Mouse (Mus musculus): ENCODE measurements at regions not wholly inside any gene's neighbourhood (a gene's known extent, or its start where the extent isn't known, plus 50 kb on each side); places are given as distances from the start of the nearest gene placed in this dataset.

DNA sequence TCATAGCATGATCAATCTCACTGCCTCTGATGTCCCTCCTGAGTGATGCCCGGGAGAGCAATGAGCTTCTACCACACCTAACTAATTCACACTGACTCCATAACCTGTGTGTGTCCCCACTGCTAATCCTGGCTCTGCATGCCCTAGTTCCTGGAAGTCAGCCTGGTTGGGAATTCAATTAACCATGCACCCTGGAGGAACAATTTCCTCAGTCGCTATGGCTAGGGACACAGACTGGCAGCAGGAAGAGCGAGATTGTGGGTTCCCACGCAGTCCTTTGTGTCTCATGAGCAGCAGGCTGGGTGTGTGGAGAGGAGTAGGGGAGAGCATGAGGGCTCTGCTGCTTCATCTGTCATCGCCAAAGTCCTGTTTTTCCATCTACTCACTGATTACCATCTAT, 116.7 kb upstream of the Agap1 start:
- no peaks in the 10 kb centered on the region for H3K36me3 ChIP-seq
- no peak overlapping the region for H3K9ac ChIP-seq
- H3K27me3 ChIP-seq (replicated peaks), result 0 out of 2 replicates have a peak, but pooled peaks cover 4% of the 10 kb centered on the region
- no peaks in the 10 kb centered on the region for H3K9me3 ChIP-seq (replicated peaks)
- H3K27ac ChIP-seq, result no peak overlapping the region
- H3K4me2 ChIP-seq, result no peak overlapping the region
- no peak for ATAC-seq
- 46% methylated on average over 5 of the region's 5 CpGs for WGBS (ENCODE audit: insufficient replicate concordance)
- no peaks in the 10 kb centered on the region for H3K4me1 ChIP-seq
- H3K4me3 ChIP-seq, result no peak overlapping the region

DNA sequence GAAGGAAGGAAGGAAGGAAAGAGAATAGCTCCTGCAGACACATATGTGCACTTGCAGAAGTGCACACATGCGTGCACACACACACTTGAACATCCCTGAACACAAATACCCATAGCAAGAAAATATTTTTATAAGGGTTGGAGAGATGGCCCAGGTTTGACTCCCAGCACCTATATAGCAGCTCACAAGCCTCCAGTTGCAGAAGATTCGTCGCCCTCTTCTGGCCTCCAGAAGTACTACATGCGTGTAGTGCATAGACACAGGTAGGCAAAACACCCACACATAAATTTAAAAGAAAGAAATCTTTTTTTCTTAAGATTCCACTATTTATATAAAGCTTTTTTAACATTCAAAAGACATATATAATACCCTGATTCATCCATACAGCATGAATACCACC, 111.8 kb upstream of the Agap1 start:
- Histone ChIP-seq H3K4me1 (no peaks in the 10 kb centered on the region), H3K4me3 (no peak overlapping the region), H3K9me3 (replicated peaks) (no peaks in the 10 kb centered on the region), H3K27me3 (replicated peaks) (0 out of 2 replicates have a peak, but pooled peaks cover 2% of the 10 kb centered on the region), H3K27ac (no peak overlapping the region), H3K9ac (no peak overlapping the region), H3K36me3 (no peaks in the 10 kb centered on the region), H3K4me2 (no peak overlapping the region)
- 21% methylated on average over 4 of the region's 4 CpGs for WGBS (ENCODE audit: insufficient replicate concordance)
- no peak for ATAC-seq

DNA sequence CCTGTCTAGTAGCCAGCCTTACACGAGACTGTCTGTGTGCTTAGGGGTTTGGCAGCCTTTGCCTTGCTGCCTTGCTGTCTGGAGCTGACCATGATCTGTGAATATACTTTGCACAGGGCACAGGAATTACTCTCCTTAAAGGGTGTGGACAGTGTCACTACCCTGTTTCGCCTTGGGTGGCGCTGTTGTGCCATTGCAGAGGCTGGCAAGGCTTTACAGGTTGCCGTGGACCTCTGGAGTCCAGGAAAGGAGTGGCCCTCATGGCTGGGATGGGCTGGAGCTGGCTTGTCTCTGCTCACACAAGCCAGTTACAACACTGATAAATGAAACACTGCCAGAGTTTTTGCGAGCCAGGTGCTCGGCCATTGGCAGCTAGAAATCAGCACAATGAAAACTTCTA, 110.1 kb upstream of the Agap1 start:
- no peak overlapping the region for H3K4me3 ChIP-seq
- WGBS (ENCODE audit: insufficient replicate concordance), result 27% methylated on average over 6 of the region's 6 CpGs
- H3K27ac ChIP-seq, result no peak overlapping the region
- no peaks in the 10 kb centered on the region for H3K9me3 ChIP-seq (replicated peaks)
- H3K36me3 ChIP-seq, result no peaks in the 10 kb centered on the region
- no peak for ATAC-seq
- H3K4me2 ChIP-seq, result no peak overlapping the region
- no peaks in the 10 kb centered on the region for H3K27me3 ChIP-seq (replicated peaks)
- no peak overlapping the region for H3K9ac ChIP-seq
- H3K4me1 ChIP-seq, result no peaks in the 10 kb centered on the region

DNA sequence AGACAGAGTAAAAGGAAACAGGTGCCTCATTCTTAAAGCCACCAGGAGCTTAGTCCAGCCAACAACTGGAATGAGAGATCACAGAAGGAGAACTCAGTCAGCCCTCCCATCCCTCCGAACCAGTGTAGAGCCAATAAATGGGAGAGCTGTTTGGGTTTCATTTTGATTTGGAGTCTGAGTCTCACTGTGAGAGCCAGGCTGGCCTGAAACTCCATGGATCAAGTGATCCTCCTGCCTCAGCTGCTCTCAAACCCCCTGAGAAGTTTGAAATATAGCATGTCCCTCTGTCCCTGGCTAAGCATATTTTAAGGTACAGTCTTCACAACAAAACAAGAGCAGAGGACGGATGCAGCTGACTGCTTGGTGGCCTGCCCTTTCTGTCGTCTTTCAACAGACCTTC, 107.3 kb upstream of the Agap1 start:
- H3K4me2 ChIP-seq, result no peak overlapping the region
- 49% methylated on average over 3 of the region's 3 CpGs for WGBS (ENCODE audit: insufficient replicate concordance)
- no peak for ATAC-seq

DNA sequence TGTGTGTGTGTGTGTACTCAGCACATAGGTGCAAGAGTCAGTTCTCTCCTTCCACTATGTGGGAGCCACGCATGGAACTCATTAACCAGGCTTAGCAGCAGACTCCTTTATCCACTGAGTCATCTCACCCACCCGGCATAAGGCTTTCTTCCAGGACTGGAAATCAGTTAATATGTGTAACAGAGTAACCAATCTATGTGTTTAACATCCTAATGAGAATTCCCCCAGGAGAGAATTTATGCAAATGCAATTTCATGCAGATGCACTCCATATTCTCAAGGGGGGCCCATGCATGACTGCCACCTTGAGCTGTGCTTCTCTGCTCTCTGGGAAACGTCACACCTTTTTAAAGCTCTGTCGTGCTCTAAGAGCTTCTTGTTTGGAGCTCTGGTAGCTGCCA, 101.7 kb upstream of the Agap1 start:
- ATAC-seq, result no peak
- Histone ChIP-seq H3K4me2 (no peak overlapping the region), H3K4me1 (no peaks in the 10 kb centered on the region), H3K27me3 (replicated peaks) (no peaks in the 10 kb centered on the region), H3K27ac (no peak overlapping the region), H3K4me3 (no peak overlapping the region), H3K36me3 (no peaks in the 10 kb centered on the region), H3K9ac (no peak overlapping the region), H3K9me3 (replicated peaks) (peaks cover 8% of the 10 kb centered on the region)
- WGBS (ENCODE audit: insufficient replicate concordance), result 50% methylated on average over 4 of the region's 4 CpGs

More for the DNA sequence above, 107.3 kb upstream of the Agap1 start:
- Histone ChIP-seq H3K4me3 (no peak overlapping the region), H3K4me1 (no peaks in the 10 kb centered on the region), H3K27ac (no peak overlapping the region), H3K9ac (no peak overlapping the region), H3K36me3 (no peaks in the 10 kb centered on the region), H3K27me3 (replicated peaks) (no peaks in the 10 kb centered on the region), H3K9me3 (replicated peaks) (no peaks in the 10 kb centered on the region)

DNA sequence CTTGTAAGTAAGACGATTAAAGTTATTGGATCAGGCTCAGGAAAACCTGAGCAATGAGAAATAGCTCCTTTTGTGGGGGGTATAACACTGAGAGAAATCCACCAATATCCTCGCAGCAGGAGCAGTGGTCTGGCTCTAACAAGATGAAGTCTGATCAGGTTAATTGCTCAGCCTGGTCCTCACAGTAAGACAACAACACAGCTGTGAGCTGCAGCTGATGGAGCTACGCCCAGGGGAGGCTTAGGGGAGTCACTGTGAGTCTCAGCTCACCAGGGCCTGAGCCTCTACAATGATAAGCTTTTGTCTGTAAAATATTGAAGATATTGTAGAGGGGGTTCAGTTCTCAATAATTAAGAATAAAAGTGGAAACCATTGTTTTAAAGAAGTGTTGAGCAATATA, 95.3 kb upstream of the Agap1 start:
- no peak overlapping the region for H3K4me2 ChIP-seq
- no peak overlapping the region for H3K4me3 ChIP-seq
- no peaks in the 10 kb centered on the region for H3K4me1 ChIP-seq
- no peaks in the 10 kb centered on the region for H3K36me3 ChIP-seq
- ATAC-seq, result no peak
- H3K9me3 ChIP-seq (replicated peaks), result peaks cover 8% of the 10 kb centered on the region
- no peaks in the 10 kb centered on the region for H3K27me3 ChIP-seq (replicated peaks)
- no peak overlapping the region for H3K9ac ChIP-seq
- H3K27ac ChIP-seq, result no peak overlapping the region
- 40% methylated on average over 3 of the region's 3 CpGs for WGBS (ENCODE audit: insufficient replicate concordance)

DNA sequence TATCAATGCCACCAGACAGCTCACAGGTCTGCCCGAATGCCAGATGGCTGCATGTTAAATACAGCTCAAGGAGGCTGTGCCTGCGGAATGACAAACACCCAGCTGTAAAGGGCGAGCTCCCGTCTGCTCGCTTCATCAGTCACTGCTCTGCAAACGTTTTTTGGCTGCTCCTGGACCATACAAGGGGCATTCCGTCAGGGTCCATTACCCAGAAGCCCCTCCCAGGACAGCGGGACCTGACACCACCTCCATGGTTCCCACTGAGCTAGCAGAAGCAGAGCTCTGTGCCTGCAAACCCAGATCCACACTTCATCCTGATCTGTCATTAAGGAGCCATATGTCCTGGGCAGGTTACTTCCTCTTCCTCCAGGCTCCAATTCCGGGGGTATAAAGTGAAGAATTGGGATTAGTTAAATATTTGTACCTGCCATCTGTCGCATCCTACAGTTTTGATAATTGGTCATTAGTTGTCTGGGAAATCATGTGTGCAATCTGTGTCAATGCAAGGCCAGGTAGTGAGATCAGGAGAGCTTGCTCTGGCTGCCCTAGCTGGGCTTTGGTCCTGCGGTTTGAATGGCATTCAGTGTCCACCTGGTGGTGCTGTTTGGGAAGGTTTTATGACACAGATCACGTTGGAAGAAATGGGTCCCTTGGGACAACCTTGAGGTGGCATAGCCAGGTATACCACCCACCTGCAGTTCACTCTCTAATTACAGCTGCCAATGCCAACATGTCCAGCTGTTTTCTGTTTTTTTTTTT, 89.9 kb upstream of the Agap1 start:
- no peak overlapping the region for H3K4me2 ChIP-seq
- no peak for ATAC-seq
- no peak overlapping the region for H3K4me3 ChIP-seq
- no peak overlapping the region for H3K27ac ChIP-seq
- H3K27me3 ChIP-seq (replicated peaks), result 0 out of 2 replicates have a peak, but pooled peaks cover 7% of the 10 kb centered on the region
- no peaks in the 10 kb centered on the region for H3K9me3 ChIP-seq (replicated peaks)
- no peak overlapping the region for H3K9ac ChIP-seq
- no peaks in the 10 kb centered on the region for H3K36me3 ChIP-seq
- WGBS (ENCODE audit: insufficient replicate concordance), result 61% methylated on average over 12 of the region's 12 CpGs
- H3K4me1 ChIP-seq, result no peaks in the 10 kb centered on the region

DNA sequence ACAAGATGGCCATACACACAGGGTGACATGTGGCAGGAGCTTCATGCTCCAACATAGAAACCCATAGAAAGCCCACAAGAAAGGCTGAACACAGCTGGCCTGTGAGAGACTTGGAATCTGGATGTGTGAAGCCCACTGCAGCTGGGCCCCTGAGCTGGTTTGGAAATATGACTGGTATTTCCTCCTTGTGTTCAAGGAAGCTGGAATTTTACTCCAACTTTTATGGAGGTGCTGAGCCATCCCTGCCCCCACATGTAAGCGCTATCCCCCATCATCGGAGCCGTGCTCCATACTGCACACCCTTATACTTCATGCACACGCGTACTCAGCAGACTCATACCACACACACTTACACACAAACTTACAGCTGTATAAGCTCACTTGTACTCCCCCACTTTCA, 87.7 kb upstream of the Agap1 start:
- Histone ChIP-seq H3K27ac (no peak overlapping the region), H3K9ac (no peak overlapping the region), H3K36me3 (no peaks in the 10 kb centered on the region), H3K4me1 (no peaks in the 10 kb centered on the region), H3K4me3 (no peak overlapping the region), H3K9me3 (replicated peaks) (no peaks in the 10 kb centered on the region), H3K4me2 (no peak overlapping the region), H3K27me3 (replicated peaks) (0 out of 2 replicates have a peak, but pooled peaks cover 7% of the 10 kb centered on the region)
- ATAC-seq, result no peak
- 72% methylated on average over 5 of the region's 5 CpGs for WGBS (ENCODE audit: insufficient replicate concordance)

DNA sequence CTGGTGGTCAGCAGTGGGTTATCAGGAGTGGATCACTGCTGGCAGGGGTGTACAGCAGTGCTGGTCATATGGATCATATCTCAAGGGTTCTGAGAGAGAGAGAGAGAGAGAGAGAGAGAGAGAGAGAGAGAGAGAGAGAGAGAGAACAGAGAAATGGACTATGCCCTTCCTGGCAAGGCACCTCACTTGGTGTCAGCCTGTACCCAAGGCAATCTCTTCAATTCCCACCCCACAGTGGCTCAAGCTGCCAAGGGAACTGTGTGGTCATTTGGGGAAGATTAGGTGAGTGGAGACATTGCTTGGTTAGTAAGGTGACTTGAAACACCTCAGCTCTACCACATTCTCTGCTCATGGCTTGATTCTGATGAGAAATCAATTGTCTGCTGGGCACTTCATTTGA, 80.8 kb upstream of the Agap1 start:
- Histone ChIP-seq H3K4me2 (no peak overlapping the region), H3K9me3 (replicated peaks) (no peaks in the 10 kb centered on the region), H3K27me3 (replicated peaks) (0 out of 2 replicates have a peak, but pooled peaks cover 5% of the 10 kb centered on the region), H3K36me3 (no peaks in the 10 kb centered on the region), H3K27ac (no peak overlapping the region), H3K9ac (no peak overlapping the region), H3K4me1 (no peaks in the 10 kb centered on the region), H3K4me3 (no peak overlapping the region)
- no peak for ATAC-seq

DNA sequence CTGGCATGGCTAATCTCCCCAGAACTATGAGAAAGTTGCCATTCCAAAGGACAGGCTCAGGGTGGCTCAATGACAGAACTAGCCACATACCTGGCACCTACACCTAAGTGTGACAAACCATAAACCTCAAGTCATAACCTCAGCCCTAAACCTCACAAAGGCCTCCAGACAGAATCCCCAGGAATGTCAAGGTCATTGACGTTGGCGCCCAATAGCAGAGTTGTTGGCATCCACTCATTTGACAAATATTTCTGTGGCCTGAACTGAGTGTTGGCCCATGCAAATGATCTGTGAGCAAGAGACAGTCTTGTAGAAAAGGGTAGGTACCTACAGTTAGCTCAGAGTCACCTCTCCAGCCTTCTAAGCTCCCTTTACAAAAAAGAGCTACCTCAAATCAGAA, 80.3 kb upstream of the Agap1 start:
- no peak for ATAC-seq
- no peaks in the 10 kb centered on the region for H3K9me3 ChIP-seq (replicated peaks)
- no peaks in the 10 kb centered on the region for H3K36me3 ChIP-seq
- H3K27ac ChIP-seq, result no peak overlapping the region
- no peak overlapping the region for H3K4me3 ChIP-seq
- no peak overlapping the region for H3K9ac ChIP-seq
- 72% methylated on average over 2 of the region's 2 CpGs for WGBS (ENCODE audit: insufficient replicate concordance)
- no peak overlapping the region for H3K4me2 ChIP-seq
- 0 out of 2 replicates have a peak, but pooled peaks cover under 1% of the 10 kb centered on the region for H3K27me3 ChIP-seq (replicated peaks)
- H3K4me1 ChIP-seq, result no peaks in the 10 kb centered on the region

DNA sequence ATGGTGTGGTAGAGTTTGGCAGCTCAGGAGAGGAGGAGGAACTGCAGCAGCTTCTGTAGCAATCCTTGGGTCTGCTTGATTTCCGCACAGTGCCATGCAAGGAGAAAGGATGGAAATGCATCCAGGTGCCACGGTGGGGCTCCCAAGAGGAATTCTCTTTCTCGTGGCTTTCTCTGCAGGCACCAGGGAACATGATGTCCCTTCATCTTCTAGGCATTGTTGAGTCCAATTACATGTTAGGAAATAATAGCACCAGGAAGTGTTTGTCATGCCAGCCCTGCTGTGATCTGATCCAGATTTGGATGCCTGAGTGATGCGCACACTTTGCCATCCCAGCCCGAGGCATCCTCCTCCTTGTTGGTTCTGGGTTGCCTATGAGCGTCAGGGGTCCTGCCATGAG, 72.6 kb upstream of the Agap1 start:
- no peak for ATAC-seq
- H3K9me3 ChIP-seq (replicated peaks), result no peaks in the 10 kb centered on the region
- no peaks in the 10 kb centered on the region for H3K27me3 ChIP-seq (replicated peaks)
- H3K4me2 ChIP-seq, result no peak overlapping the region
- no peak overlapping the region for H3K27ac ChIP-seq
- no peak overlapping the region for H3K4me3 ChIP-seq
- H3K4me1 ChIP-seq, result no peaks in the 10 kb centered on the region
- no peak overlapping the region for H3K9ac ChIP-seq
- WGBS (ENCODE audit: insufficient replicate concordance), result 60% methylated on average over 6 of the region's 6 CpGs
- H3K36me3 ChIP-seq, result no peaks in the 10 kb centered on the region

DNA sequence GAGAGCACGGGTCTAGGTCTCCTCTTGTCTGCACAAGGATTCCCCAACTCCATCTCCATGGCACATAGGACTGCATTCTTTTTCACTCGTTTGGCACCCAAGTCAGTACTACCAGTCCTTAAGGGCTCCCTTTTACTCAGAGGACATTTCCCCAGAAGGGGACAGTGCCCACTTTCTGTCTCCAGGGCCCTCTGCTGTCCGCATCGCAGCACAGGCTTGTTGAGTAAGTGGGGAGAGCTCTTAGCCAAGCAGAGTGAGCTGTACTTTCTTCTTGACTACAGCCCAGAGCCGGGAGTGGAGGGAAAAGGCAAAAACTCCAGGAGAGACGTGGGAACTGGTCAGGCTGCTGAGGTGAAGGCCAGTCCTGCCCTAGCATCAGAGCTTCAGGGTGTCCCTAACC, 69.5 kb upstream of the Agap1 start:
- ATAC-seq, result no peak
- Histone ChIP-seq H3K9me3 (replicated peaks) (no peaks in the 10 kb centered on the region), H3K9ac (no peak overlapping the region), H3K27me3 (replicated peaks) (no peaks in the 10 kb centered on the region), H3K4me2 (no peak overlapping the region), H3K36me3 (no peaks in the 10 kb centered on the region), H3K4me3 (no peak overlapping the region), H3K4me1 (no peaks in the 10 kb centered on the region), H3K27ac (no peak overlapping the region)
- 51% methylated on average over 6 of the region's 6 CpGs for WGBS (ENCODE audit: insufficient replicate concordance)

DNA sequence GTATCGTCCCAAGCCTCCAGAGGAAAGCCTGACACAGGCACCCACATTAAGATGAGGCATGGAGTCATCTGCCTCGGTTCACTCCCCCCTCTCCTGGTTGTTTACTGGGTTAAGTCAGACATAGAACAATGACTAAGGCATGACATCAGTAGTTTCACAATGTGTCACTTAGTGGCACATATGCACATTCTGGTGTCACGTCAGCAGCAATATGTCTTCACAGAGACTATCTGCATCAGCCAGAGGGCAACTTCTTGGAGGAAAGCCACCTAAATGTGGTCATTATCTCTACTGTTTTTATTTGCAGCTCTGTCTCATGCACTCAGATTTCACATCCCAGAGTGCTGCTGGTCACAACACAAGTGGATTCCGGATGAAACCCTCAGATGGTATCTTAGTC, 61.9 kb upstream of the Agap1 start:
- H3K4me2 ChIP-seq, result no peak overlapping the region
- H3K27me3 ChIP-seq (replicated peaks), result no peaks in the 10 kb centered on the region
- H3K27ac ChIP-seq, result no peak overlapping the region
- no peaks in the 10 kb centered on the region for H3K9me3 ChIP-seq (replicated peaks)
- no peak for ATAC-seq
- no peaks in the 10 kb centered on the region for H3K36me3 ChIP-seq
- 49% methylated on average over 4 of the region's 4 CpGs for WGBS (ENCODE audit: insufficient replicate concordance)
- no peak overlapping the region for H3K9ac ChIP-seq
- no peaks in the 10 kb centered on the region for H3K4me1 ChIP-seq
- H3K4me3 ChIP-seq, result no peak overlapping the region
